Mouse (Mus musculus) A20 (cell line): Measurements from ENCODE around the gene Pcna.

Experiments
- DNase-seq: peaks from one replicate; pipeline ENCODE4 v3.0.0-alpha.2; 2011; ENCODE audit warnings: low read depth, low spot score

Gene Pcna

DNA sequence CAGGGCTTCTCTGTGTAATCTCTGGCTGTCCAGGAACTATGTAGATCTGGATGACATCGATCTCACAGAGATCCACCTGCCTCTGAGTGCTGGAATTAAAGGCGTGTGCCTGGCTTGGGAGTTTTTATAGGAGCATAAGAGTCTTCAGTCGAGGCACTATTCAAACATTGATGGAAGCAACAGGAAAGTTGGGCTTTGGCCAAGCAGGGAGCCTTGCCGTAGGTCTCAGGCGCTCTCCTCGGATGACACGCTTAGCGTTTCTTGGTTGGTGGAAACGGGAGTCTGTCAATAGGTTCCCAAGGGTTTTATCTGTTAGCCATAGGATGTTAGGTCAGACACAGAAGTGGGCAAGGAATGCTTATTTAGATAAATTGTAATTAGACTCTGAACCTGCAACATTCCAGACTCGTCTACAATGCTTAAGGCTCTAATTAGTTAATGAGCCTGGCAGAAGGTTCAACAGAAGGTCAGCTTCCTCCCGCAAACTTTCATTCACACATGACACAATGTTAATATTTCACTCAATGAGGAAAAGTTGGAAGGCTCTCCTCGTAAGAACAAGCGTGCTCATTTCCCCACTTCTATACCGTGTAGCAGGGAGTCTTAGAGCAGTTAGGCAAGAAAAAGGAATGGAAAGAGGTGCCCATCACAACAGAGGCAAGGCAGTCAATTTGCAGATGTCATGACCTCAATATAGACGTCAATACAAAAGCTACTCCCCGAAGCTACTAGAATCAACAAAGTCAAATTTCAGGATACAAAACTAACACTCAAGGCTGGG lies 18.9 kb downstream of the Pcna start:
- DNase-seq: no peak

GRCm38 (mm10) chr2:132232413-132232945 lies 20.6 kb downstream of the Pcna start:
- DNase-seq: no peak

DNA sequence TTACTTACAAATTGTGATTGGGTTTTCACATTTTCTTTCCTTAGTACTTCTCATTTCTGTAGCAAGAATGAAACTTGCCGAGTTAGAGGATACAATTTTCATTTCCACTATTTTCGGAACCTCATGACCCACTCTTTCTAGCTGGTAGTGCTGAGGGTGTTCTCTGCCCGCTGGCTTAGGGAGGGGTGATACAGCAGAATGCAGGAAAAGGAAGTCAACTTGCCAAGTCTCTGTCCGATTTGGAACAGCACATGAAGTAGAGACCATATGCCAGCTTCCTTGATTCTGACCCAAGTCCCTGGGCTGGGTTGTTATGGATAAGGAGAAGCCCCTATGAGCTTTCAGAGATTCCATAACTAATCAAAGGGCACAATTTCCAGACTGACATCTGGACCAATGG lies 28.8 kb downstream of the Pcna start:
- DNase-seq: peak; percentile 14

GRCm38 (mm10) chr2:132221611-132222073 lies 31.5 kb downstream of the Pcna start:
- DNase-seq: peak; percentile 64

GRCm38 (mm10) chr2:132211995-132212656 lies 41.0 kb downstream of the Pcna start:
- no peak for DNase-seq

DNA sequence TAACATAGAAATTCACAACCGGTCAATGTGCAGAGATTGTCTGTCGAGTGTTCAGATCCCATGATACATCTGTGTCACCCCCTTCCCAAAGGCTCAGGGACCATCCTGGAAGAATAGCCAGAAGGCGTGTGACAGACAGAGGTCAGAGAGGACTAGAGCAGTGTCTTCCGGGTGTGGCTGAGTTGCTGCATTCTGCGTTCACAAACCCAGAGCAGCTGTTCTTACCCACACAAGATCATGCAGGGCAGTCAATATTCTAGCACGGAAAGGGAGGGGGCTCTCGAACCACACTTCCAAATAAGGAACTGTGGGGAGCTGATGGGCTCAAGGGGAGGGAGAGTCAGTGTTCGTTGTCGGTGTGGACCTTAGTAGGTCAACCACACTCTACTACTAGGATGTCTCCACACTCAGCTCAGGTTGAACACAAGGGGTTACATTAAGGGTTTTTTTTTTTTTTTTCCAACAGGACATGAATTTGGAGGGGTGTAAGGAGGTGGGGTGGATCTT lies 42.3 kb downstream of the Pcna start:
- no peak for DNase-seq

DNA sequence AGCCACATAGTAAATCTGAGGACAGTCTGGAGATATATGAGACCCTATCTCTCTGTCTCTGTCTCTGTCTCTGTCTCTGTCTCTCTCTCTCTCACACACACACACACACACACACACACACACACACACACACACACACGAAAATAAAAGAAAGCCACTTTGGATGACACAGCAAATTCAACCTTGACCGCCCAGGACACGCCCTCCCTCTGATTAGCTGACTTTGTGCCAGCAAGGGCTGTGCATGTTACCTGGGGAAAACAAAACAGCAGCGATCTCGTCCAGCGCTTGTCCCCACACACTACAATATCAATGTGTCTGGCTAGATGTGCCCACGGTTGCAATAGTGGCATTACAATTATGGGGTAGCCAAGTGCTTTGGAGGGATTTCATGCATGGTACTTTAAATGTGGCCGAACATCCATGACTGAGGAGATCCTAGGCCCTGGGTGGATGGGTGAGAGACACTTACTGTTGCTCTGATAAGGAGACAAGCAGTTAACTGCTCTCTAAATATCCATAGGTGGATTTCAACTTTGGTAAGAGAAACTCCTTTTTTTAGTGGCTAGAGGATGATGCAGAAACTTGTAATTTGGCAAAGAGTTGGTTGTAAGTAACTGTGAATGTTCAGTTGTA lies 44.8 kb downstream of the Pcna start:
- no peak for DNase-seq

- DNase-seq: no peak
These were observed 46.7 kb downstream of the Pcna start for GRCm38 (mm10) chr2:132206316-132206881.

GRCm38 (mm10) chr2:132205549-132205948 lies 47.6 kb downstream of the Pcna start:
- no peak for DNase-seq

DNA sequence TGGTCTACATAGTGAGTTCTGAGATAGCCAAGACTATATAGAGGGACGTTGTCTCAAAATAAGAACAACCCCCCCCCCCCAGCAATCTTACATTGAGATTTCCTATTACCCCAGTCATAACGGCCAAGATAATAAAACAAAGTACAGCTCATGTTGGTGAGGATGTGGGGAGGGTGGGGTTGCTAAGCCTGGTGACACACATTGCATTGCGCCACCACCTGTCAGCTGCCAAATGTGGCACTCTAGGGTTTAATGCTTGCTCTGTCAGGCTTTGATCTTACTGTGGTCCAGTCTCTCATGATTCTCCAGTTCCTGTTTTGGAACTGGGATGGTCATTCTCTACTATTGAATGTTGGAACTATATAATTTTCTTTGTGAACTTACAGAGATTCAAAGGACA lies 49.3 kb downstream of the Pcna start:
- peak; percentile 49 for DNase-seq

DNA sequence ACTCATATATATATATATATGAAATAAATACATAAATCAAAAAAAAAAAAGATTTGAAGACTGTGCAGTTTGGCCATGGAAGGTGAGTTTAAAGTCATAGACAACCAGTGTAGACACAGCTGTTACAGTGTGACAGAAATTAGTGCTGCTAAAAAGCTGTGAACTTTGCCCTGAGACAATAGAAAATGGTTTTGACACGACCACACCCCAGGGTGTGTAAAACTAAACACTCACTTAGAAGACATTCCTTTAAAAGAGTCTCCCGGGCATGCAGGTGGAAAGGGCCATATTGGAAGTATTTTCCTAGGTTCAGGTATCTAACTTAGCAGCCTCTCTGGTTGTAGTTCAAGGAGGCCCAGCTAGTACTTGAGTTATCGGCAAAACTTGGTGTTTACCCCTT lies 49.9 kb downstream of the Pcna start:
- DNase-seq: no peak
